Mouse (Mus musculus) limb, embryonic 11.5 days (tissue): Measurements from ENCODE around the gene Stard3nl. TPM values are rescaled to one million over a fixed set of nuclear protein-coding genes. Genes with fewer than 3 reads are reported as not detected.

ENCODE experiments used
- ATAC-seq: fragments of 200-750 bp; cut with Nextera tagmentation; 2 replicates; pipeline ENCODE4 v1.8.0; 2017; ENCODE audit warnings: low read depth; ENCODE audit not compliant: insufficient number of reproducible peaks, low FRiP score, low TSS enrichment
- DNase-seq: peaks from one replicate; pipeline ENCODE4 v3.0.0-alpha.2; 2015; ENCODE audit warnings: low spot score
- H3K27ac ChIP-seq: fragments of 300-500 bp; sonication (generic); replicated peaks from 2 replicates; pipeline ENCODE4 v1.5.1; 2014; ENCODE audit warnings: low read depth, mild to moderate bottlenecking, low read length
- H3K27me3 ChIP-seq: fragments of 300-500 bp; sonication (generic); 2 replicates; pipeline ENCODE4 v1.6.1; 2014; ENCODE audit warnings: mild to moderate bottlenecking, low read length, mixed read lengths; ENCODE audit not compliant: control insufficient read depth, insufficient read depth
- H3K36me3 ChIP-seq: fragments of 300-500 bp; sonication (generic); 2 replicates; pipeline ENCODE4 v1.6.1; 2014; ENCODE audit warnings: mild to moderate bottlenecking, low read length, moderate library complexity, mixed read lengths; ENCODE audit not compliant: control insufficient read depth, insufficient read depth
- H3K4me1 ChIP-seq: fragments of 300-500 bp; sonication (generic); 2 replicates; pipeline ENCODE4 v1.6.1; 2014; ENCODE audit warnings: low read length, mixed read lengths; ENCODE audit not compliant: control insufficient read depth, insufficient read depth
- H3K4me2 ChIP-seq: fragments of 300-500 bp; sonication (generic); 2 replicates; pipeline ENCODE4 v1.6.1; 2014; ENCODE audit warnings: low read depth, mild to moderate bottlenecking, moderate library complexity; ENCODE audit not compliant: severe bottlenecking
- H3K4me3 ChIP-seq: fragments of 300-500 bp; sonication (generic); 2 replicates; pipeline ENCODE4 v1.5.1; 2014; ENCODE audit warnings: low read depth, low read length
- H3K9ac ChIP-seq: fragments of 300-500 bp; sonication (generic); 2 replicates; pipeline ENCODE4 v1.6.1; 2014; ENCODE audit warnings: mild to moderate bottlenecking, low read length
- H3K9me3 ChIP-seq: fragments of 300-500 bp; sonication (generic); 2 replicates; pipeline ENCODE4 v1.6.1; 2016; ENCODE audit warnings: low read length; ENCODE audit not compliant: control insufficient read depth
- WGBS: fragments of 180-500 bp; shearing (Covaris S2); extraction: QIAGEN DNeasy Blood & Tissue Kit; methylation state at CpG from one replicate; pipeline ENCODE4 v1.1.7; 2014; 5-methylcytosine and 5-hydroxymethylcytosine counted together
- polyA plus RNA-seq: library from polyadenylated mRNA; unstranded; fragments of >200 nt; fragmentation: Nextera tagmentation; extraction: Ambion mirVana; gene quantifications from 2 replicates; pipeline ENCODE4 v1.2.1, GENCODE M21; 2014

Stard3nl gene
- polyA plus RNA-seq, 1 experiment from 2014 or later: 111 TPM

- ATAC-seq (no peak), DNase-seq (no peak)
- Histone ChIP-seq H3K36me3 (no peaks in the 10 kb centered on the region), H3K9me3 (no peaks in the 10 kb centered on the region), H3K27ac (no peak overlapping the region), H3K4me3 (no peak overlapping the region), H3K4me2 (no peak overlapping the region), H3K9ac (no peak overlapping the region), H3K4me1 (no peaks in the 10 kb centered on the region), H3K27me3 (no peaks in the 10 kb centered on the region)
- WGBS: 92% methylated on average over 6 of the region's 6 CpGs
Observed at GRCm38 (mm10) chr13:19368817-19369216, 26.8 kb downstream of the Stard3nl start.

GRCm38 (mm10) chr13:19367536-19367935, 28.1 kb downstream of the Stard3nl start:
- DNase-seq (no peak), ATAC-seq (no peak)
- Histone ChIP-seq H3K4me2 (no peak overlapping the region), H3K27ac (no peak overlapping the region), H3K27me3 (no peaks in the 10 kb centered on the region), H3K4me3 (no peak overlapping the region), H3K36me3 (no peaks in the 10 kb centered on the region), H3K9ac (no peak overlapping the region), H3K4me1 (no peaks in the 10 kb centered on the region), H3K9me3 (no peaks in the 10 kb centered on the region)
- 80% methylated on average over 7 of the region's 7 CpGs for WGBS

GRCm38 (mm10) chr13:19366866-19367265, 28.7 kb downstream of the Stard3nl start:
- DNase-seq (no peak), ATAC-seq (no peak)
- H3K27ac ChIP-seq: no peak overlapping the region
- H3K36me3 ChIP-seq: no peaks in the 10 kb centered on the region
- no peaks in the 10 kb centered on the region for H3K9me3 ChIP-seq
- 87% methylated on average over 2 of the region's 2 CpGs for WGBS
- H3K4me2 ChIP-seq: no peak overlapping the region
- H3K4me1 ChIP-seq: no peaks in the 10 kb centered on the region
- no peak overlapping the region for H3K4me3 ChIP-seq
- H3K9ac ChIP-seq: no peak overlapping the region
- H3K27me3 ChIP-seq: no peaks in the 10 kb centered on the region

GRCm38 (mm10) chr13:19365596-19365995, 30.0 kb downstream of the Stard3nl start:
- no peaks in the 10 kb centered on the region for H3K27me3 ChIP-seq
- DNase-seq (peak; percentile 76), ATAC-seq (no peak)
- H3K4me1 ChIP-seq: no peaks in the 10 kb centered on the region
- no peak overlapping the region for H3K27ac ChIP-seq
- H3K4me3 ChIP-seq: no peak overlapping the region
- no peak overlapping the region for H3K9ac ChIP-seq
- no peaks in the 10 kb centered on the region for H3K9me3 ChIP-seq
- no peak overlapping the region for H3K4me2 ChIP-seq
- WGBS: 39% methylated on average over 4 of the region's 4 CpGs
- H3K36me3 ChIP-seq: no peaks in the 10 kb centered on the region

GRCm38 (mm10) chr13:19364245-19364772, 31.3 kb downstream of the Stard3nl start:
- Histone ChIP-seq H3K27ac (no peak overlapping the region), H3K4me3 (no peak overlapping the region), H3K4me2 (no peak overlapping the region), H3K36me3 (no peaks in the 10 kb centered on the region), H3K27me3 (no peaks in the 10 kb centered on the region), H3K4me1 (no peaks in the 10 kb centered on the region), H3K9ac (no peak overlapping the region), H3K9me3 (no peaks in the 10 kb centered on the region)
- WGBS: 88% methylated on average over 11 of the region's 11 CpGs
- peak; percentile 60 for DNase-seq
- no peak for ATAC-seq

- no peak overlapping the region for H3K27ac ChIP-seq
- no peaks in the 10 kb centered on the region for H3K4me1 ChIP-seq
- no peaks in the 10 kb centered on the region for H3K36me3 ChIP-seq
- no peaks in the 10 kb centered on the region for H3K27me3 ChIP-seq
- ATAC-seq (no peak), DNase-seq (no peak)
- H3K4me3 ChIP-seq: no peak overlapping the region
- no peaks in the 10 kb centered on the region for H3K9me3 ChIP-seq
- no peak overlapping the region for H3K4me2 ChIP-seq
- H3K9ac ChIP-seq: no peak overlapping the region
- 71% methylated on average over 6 of the region's 6 CpGs for WGBS
Observed at GRCm38 (mm10) chr13:19362358-19362757, 33.2 kb downstream of the Stard3nl start.

GRCm38 (mm10) chr13:19358027-19358426, 37.6 kb downstream of the Stard3nl start:
- H3K4me3 ChIP-seq: no peak overlapping the region

GRCm38 (mm10) chr13:19357301-19357700, 38.3 kb downstream of the Stard3nl start:
- Histone ChIP-seq H3K4me2 (no peak overlapping the region), H3K36me3 (no peaks in the 10 kb centered on the region), H3K27ac (no peak overlapping the region), H3K4me3 (no peak overlapping the region), H3K4me1 (no peaks in the 10 kb centered on the region), H3K9ac (no peak overlapping the region), H3K27me3 (no peaks in the 10 kb centered on the region), H3K9me3 (no peaks in the 10 kb centered on the region)
- ATAC-seq (no peak), DNase-seq (no peak)
- 89% methylated on average over 7 of the region's 7 CpGs for WGBS

More at GRCm38 (mm10) chr13:19358027-19358426, 37.6 kb downstream of the Stard3nl start:
- H3K4me1 ChIP-seq: no peaks in the 10 kb centered on the region
- H3K4me2 ChIP-seq: no peak overlapping the region
- WGBS: 65% methylated on average over 5 of the region's 5 CpGs
- no peak for ATAC-seq
- no peak for DNase-seq
- H3K9me3 ChIP-seq: no peaks in the 10 kb centered on the region
- no peaks in the 10 kb centered on the region for H3K27me3 ChIP-seq
- no peak overlapping the region for H3K9ac ChIP-seq
- H3K27ac ChIP-seq: no peak overlapping the region
- H3K36me3 ChIP-seq: no peaks in the 10 kb centered on the region

- Histone ChIP-seq H3K27me3 (no peaks in the 10 kb centered on the region), H3K36me3 (no peaks in the 10 kb centered on the region), H3K27ac (no peak overlapping the region), H3K9me3 (no peaks in the 10 kb centered on the region), H3K4me2 (no peak overlapping the region), H3K4me1 (no peaks in the 10 kb centered on the region), H3K9ac (no peak overlapping the region), H3K4me3 (no peak overlapping the region)
- DNase-seq: no peak
- 82% methylated on average over 5 of the region's 5 CpGs for WGBS
- no peak for ATAC-seq
Observed at GRCm38 (mm10) chr13:19356720-19357119, 38.9 kb downstream of the Stard3nl start.
